Comparison of ENCODE assay signal across 33 mouse cellular contexts in genomic region chr2:90443811-90444210, GRCm38 (mm10). TPM values are rescaled to one million over a fixed set of nuclear protein-coding genes. Genes with fewer than 3 reads are reported as not detected.
A peak's percentile ranks its signal among the peaks of the same experiment; 100 is the strongest.
DNase-seq lines count a peak whose midpoint lies in the region; ATAC-seq and TF ChIP-seq lines count a peak whose summit lies in the region.
"Had no signal": no experiment of that assay in that cellular context is flagged by ENCODE, and none has a peak within 500 bp of the region (broad histone marks: within the 10 kb centered on the region; RNA-seq: fewer than 3 reads in every experiment).

No protein-coding gene starts in this region.

- no peak for DNase-seq in frontal cortex, postnatal 10 days (ENCODE audit: low spot score in 2 of 2)
- DNase-seq in left cerebral cortex, adult 2 months (ENCODE audit: extremely low spot score in 1 of 2, low spot score in 2 of 2): no peak
- DNase-seq in left cerebral cortex, adult 9 months (ENCODE audit: low spot score in 2 of 2): no peak
- peak; percentile 2 for DNase-seq in urinary bladder, adult 2 months (ENCODE audit: low spot score)
- DNase-seq in urinary bladder, postnatal 14 days (ENCODE audit: low spot score): no peak
- DNase-seq in lung, postnatal 14 days: no peak
- DNase-seq: adrenal gland, adult 8-10 months; adrenal gland, postnatal 25 days; cerebellum, adult 11 months; cerebellum, adult 2 months; cerebellum, adult 9-11 months; cerebellum, postnatal 25 days; embryo, embryonic 11 days; gastrocnemius, adult 2 months; gastrocnemius, postnatal 14 days; heart, adult 18-20 months; heart, postnatal 14 days; heart, postnatal 4 days had no signal

- no peak overlapping the region for H3K4me3 ChIP-seq in left cerebral cortex, adult 2 months
- H3K4me3 ChIP-seq: embryonic facial prominence, embryonic 10.5 days; embryonic facial prominence, embryonic 13.5 days; erythroblast, embryonic 14.5 days; forebrain, embryonic 12.5 days; forebrain, embryonic 15.5 days; gastrocnemius, adult 2 months; heart, embryonic 12.5 days; heart, embryonic 15.5 days had no signal

- ATAC-seq in frontal cortex, adult (ENCODE audit: low TSS enrichment): peak; percentile 86
- ATAC-seq: activated CD4-positive, CD25-positive, alpha-beta regulatory T cell, adult 4 months; forebrain, embryonic 15.5 days; hindbrain, postnatal 0 days had no signal

- TF ChIP-seq CTCF in left cerebral cortex, adult 2 months (IDR thresholded peaks at IDR 0.05): no peak

- peak overlapping the region; percentile 6 for H3K27ac ChIP-seq in left cerebral cortex, adult 2 months
- H3K27ac ChIP-seq: embryonic facial prominence, embryonic 10.5 days; embryonic facial prominence, embryonic 13.5 days; forebrain, embryonic 12.5 days; forebrain, embryonic 15.5 days; gastrocnemius, adult 2 months; heart, embryonic 15.5 days; hindbrain, embryonic 14.5 days; hindbrain, postnatal 0 days had no signal

- intact Hi-C loops in left cerebral cortex, adult 2 months (cut with DNase I): no loop called here

RNA-seq across cellular contexts. Expression of gene Olfr1274-ps, which starts 45.3 kb away (rescaled TPM):
- total RNA-seq in left cerebral cortex, adult 2 months (2021): not detected
- not detected in 2 replicates for polyA plus RNA-seq in urinary bladder, adult 2 months (2012; rRNA removed)
- total RNA-seq: adrenal gland, adult 8-10 months; adrenal gland, postnatal 25 days; common myeloid progenitor, adult 5-6 weeks; ES-E14; gastrocnemius, adult 2 months; gastrocnemius, postnatal 14 days; gastrocnemius, postnatal 4 days; heart, adult 18-20 months; heart, postnatal 14 days; heart, postnatal 4 days; hindbrain, postnatal 0 days had no signal
- polyA plus RNA-seq: activated CD4-positive, CD25-positive, alpha-beta regulatory T cell, adult 4 months; cerebellum, adult 2 months; embryonic facial prominence, embryonic 10.5 days; erythroblast, embryonic 14.5 days; forebrain, embryonic 12.5 days; forebrain, embryonic 15.5 days; heart, embryonic 12.5 days; heart, embryonic 15.5 days; hindbrain, embryonic 11.5 days; hindbrain, embryonic 14.5 days; hindbrain, postnatal 0 days had no signal
